Mouse (Mus musculus) lung, postnatal 36 days (tissue): Measurements from ENCODE around the gene Wt1.

Source experiments
- DNase-seq: peaks from one replicate; pipeline ENCODE4 v3.0.0; 2022; ENCODE audit warnings: mixed read lengths

Wt1 gene

DNA sequence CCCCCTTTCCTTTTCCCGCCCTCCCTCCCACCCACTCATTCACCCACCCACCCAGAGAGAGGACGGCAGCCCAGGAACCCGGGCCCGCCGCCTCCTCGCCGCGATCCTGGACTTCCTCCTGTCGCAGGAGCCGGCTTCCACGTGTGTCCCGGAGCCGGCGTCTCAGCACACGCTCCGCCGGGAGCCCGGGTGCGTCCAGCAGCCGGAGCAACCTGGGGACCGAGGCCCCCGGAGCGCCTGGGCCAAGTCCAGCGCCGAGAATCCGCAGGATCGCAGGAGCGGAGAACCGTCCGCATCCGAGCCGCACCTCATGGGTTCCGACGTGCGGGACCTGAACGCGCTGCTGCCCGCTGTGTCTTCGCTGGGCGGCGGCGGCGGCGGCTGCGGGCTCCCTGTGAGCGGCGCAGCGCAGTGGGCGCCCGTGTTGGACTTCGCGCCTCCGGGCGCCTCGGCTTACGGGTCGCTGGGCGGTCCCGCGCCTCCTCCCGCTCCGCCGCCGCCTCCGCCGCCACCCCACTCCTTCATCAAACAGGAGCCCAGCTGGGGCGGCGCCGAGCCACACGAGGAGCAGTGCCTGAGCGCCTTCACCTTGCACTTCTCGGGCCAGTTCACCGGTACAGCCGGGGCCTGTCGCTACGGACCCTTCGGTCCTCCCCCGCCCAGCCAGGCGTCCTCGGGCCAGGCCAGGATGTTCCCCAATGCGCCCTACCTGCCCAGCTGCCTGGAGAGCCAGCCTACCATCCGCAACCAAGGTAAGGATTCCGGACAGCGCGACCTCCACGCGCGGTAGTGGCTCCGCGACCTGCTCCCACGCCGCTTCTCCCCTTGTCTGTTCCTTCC, 582 bp downstream of the Wt1 start:
- no peak for DNase-seq

DNA sequence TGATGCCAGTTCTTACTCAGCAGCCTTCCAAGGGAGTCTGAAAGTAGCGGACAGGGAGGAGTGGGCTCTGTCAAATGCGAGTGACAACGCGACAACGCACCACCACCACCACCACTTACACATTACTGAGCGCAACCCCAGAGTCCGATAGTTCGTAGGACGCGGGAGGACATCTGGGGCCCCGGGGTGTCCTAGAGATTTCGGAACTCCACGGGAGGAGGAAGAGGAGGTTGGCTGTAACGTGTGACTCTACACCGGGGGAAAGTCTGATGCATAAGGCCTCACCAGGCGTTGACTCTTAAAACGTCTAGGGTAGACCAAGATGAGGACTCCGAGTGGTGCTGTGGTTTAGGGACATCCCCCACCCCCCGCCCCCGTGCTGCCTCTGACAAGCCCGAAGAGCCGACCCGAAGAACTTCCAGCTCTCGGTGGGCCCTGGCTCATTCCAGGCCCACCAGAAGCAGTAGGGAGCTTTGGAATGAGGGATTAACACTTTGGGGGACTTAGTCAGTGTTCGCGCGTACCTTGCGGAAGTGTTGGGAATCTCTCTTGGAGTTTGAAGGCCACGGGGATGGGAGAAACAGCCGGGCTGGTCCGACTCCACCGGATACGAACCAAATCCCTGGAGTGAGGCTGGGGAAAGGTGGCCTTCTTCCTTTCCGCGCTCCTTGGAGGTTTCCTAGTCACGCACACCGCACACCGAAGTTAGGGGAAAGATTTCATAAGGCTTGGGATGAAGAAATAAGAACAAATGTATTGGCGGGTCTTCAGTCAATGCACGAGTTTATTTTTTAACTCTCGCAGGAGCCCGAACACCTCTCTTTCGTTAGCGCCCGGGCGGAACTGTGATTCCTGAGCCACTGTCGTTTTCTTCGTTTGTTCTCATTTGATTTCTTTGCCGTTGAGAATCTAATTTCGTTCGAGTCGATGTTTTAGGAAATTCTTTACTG, 1.5 kb downstream of the Wt1 start:
- DNase-seq: no peak

DNA sequence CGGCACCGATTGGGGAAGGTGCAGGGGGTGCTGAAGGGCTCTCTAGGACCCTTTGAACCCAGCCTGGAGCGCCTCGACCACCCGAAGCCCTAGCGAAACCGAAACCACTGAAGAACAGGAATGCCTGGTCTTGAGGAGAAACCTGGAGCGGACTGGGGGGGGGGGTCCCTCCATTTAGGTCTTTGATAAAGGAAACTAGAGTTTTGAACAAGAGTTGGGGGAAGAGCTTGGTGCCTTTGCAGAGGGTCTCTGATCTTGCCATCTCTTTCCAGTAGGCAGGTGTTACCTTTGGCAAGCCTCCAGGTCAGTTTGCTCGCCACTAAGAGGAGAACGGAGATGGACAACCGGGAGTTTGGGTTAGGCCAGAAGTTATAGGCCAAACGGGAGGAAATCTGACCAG, 2.2 kb downstream of the Wt1 start:
- no peak for DNase-seq

DNA sequence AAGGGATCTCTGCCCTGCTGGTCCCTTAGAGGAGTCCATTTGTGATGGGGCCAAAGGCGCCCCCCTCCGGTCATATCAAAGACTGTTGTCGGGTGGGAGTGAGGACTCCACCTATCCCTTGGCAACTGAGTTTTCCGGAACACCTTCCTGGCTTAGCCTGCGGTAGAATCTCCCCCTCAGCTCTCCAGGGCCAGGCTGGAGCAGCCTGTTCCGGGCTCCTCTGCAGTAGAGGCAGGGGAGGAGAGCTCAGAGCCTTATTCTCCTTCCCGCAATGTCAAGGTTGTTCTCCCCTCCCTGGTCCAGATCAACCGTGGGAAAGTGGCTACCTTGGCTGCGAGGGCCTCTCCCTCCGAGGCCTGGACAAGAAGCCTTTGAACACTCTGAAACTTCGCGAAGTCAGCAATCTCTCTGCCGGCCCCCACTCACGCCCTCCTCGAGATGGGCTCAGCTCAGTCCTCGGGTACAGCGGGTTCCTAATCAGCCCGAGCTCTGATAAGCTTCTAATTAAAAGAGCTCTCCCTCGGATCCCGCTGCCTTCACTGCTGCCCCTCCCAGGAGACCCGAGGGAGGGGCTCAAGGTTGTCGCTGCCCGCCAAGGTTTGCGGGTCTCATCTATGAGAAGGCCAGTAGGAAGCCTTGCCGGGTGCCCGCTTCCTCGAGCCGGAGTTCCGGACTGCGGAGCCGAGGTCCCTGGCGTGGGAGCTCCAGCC, 4.2 kb downstream of the Wt1 start:
- DNase-seq: peak; percentile 15

DNA sequence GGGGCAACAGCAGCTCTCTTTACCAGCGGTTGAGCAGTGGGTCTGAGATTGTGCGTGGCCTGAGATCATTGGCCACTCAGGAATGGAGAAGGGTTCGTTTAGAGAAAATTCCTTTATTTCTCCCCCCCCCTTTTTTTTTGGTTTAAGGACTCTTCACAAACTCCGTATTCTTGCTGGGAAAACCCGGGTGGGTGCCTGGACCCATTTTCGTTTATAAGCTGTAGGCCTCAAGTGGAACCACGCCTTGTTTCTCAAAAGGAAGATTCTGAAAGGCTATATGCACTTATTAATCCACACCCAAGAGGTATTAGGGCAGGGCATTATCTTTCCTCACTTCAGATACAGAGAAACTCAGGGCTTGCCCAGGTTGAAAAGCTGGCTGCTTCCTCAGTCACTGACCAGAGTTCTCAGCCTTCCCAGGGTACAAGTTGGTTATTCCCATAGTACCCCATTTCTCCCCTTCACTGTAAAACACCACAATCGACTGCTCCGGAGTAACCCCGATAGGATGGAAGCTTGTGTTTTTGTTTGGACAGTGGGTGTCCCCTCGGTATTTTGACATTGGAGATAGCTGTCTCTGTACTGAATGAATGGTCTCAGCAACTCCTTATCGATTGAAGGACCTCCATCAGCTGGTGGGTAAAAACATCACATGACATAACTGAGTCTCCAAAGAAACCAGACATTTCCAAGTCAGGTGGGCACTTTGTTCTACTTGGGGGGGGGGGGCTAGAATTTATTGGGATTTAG, 4.9 kb downstream of the Wt1 start:
- no peak for DNase-seq

DNA sequence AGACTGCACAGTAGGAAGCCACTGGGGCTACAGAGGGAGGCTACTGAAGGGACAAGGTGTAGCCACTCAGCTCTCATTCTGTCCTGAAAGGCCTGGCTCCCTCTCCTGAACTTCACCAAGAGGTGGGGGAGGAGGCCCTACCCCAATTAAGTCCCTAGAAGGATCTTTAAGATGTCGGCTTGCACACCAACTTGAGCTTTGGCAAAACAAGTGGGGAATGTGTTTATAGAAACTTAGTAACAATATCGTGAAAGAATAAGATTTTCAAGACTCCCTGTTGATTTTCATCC, 5.4 kb downstream of the Wt1 start:
- no peak for DNase-seq

DNA sequence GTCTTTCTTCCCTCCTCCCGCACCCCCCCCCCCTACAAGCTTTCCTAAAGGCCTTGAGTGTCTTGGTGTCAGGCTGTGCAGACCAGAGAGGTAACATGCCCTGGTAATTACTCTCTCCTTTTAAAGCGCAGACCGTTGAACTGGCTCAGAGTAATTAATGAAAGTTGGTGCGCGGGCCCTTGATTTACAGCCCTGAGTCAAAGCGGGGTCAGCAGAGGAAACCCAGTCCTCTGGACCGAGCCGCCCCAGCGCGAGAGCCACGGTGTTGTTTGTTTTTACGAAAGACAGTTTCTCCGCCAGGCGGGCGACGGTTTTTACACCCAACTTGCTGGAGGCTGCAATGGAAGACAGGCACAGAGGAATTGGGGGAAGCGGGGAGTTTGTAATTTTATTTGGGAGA, 6.0 kb downstream of the Wt1 start:
- no peak for DNase-seq

DNA sequence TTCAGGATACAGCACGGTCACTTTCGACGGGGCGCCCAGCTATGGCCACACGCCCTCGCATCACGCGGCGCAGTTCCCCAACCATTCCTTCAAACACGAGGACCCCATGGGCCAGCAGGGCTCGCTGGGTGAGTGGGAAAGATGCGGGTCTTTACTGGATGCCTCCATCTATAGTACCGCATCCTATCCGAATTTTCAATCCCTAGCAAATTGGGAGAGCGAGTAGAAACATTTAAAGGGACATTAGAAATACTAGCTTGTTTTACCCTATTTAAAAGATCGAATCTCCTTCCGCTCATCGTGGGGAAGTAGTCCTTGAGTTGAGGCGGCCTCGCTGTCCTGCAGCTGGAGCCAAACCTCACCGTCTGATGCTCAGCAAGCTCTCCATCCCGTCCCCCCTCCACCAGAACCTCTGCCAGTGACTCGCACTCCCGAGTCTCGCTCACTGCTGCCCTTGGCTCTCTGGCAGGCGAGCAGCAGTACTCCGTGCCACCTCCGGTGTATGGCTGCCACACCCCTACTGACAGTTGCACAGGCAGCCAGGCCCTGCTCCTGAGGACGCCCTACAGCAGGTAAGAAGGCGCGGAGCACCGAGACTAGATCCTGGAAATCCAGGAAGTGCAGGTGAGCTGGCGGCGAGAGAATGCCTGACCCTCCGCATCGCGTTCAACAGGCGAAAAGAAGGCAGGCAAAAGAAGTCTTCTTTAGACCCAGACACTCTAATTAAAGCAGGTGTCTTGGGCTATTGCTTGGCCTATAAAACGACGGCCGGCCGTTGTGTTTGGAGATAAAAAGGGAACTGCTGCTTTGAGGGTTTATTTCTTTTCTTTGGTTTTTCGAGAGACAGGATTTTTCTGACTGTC, 6.8 kb downstream of the Wt1 start:
- no peak for DNase-seq

DNA sequence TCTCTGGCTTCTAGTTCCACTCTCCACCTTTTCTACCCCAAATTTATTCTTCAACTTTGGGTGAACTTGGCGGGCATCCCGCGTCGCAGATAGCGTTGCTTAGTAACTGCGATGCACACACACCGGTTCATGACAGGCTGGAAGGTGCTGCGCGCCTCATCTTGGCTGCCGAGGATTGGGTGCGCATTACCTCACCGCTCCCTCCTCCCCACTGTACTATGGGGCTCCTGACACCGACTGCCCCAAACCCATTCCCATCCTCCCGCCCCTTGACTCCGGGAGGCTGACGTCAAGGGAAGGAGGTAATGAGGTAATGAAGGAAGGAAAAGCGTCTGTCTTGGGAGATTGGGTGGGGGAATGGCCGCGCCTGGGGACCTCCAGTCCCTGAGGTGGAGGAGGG, 8.0 kb downstream of the Wt1 start:
- peak; percentile 19 for DNase-seq

DNA sequence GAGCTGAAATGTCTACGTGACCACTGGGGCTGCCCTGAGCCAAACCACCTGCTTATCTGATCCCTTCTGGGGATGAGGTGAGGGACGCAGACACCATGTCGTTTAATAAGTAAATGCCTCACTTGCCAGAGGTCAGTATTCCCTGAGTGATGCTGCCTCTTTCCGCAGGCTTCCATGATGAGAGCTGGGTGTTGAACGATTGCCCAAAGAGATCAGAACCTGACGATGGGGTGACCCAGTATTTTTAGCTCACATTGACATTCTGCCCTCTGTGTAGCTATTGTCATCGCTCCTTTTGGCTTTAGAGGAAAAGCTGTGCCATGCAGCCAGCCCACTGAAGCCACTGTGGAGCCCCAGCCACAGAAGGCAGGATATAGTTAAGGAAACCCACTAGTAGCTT, 13.1 kb downstream of the Wt1 start:
- DNase-seq: no peak

DNA sequence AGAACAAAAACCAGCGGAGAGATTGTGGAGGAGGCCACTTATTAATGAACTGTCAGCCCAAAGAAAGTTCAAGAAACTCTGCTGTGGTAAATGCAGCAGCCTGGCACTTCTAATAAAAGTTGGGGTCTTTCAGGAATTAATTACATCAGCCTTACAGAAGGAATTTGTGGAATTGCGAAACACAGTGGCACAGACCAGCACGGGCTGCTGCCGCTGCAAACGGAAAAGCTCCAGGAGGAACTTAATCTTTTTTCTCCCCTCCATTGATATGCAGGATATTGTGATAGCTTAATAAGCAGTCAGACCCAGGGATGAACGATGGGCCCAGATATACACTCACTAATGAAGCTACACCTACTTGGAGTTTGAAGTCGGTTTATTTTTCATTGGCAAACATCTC, 15.0 kb downstream of the Wt1 start:
- no peak for DNase-seq

DNA sequence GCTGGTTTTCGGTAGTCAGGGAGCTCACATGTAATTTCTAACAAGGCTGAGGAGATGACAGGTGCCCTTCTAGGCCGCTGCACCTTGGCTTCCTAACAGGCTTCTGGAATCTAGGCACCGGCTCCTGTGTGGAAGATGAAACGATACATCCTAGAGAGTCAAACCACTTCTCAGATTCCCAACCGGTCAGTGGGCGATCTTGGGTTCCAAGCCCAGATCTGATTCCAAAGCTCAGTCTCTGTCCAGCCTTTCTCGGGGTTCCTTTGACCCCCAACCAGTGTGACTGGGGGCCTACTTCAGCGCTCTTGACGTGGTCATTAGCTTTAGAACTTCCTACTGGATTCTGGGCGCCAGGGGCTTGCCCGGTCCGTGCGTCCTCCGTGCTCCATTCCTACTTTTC, 17.4 kb downstream of the Wt1 start:
- no peak for DNase-seq

DNA sequence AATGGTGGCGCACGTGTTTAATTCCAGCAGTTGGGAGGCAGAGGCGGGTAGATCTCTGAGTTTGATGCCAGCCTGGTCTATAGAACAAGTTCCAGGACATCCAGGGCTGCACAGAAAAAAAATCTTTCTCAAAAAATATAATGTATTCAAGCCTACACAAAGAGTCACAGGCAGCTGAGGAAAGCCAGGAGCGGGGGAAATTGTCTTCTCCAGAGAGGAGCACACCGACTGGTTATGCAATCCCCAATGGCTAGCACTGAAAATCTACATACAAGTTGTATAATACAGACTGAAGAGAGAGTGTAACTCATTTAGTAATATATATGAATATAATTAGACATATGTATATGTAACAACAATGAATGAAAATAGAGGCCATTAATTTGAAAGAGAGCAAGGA, 25.2 kb downstream of the Wt1 start:
- no peak for DNase-seq

DNA sequence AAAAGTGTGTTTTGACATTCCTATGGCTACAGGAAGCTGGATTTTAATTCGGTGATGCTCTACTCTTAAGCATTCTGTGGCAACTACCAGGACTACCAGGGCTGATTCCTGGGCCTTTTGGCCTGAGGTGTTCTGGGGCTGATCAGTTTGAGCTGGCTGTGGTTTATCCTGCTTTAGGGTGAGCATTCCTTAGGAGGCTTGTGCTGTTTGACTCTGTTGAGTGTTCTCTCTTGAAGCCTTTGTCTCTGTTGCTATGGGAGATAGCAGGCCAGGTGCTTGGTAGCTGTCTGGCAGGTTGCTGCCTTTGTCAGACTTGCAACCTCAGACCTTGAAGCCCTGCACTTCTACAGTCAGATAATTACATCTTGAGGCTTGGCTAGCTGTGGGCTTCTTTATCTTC, 26.7 kb downstream of the Wt1 start:
- DNase-seq: no peak

DNA sequence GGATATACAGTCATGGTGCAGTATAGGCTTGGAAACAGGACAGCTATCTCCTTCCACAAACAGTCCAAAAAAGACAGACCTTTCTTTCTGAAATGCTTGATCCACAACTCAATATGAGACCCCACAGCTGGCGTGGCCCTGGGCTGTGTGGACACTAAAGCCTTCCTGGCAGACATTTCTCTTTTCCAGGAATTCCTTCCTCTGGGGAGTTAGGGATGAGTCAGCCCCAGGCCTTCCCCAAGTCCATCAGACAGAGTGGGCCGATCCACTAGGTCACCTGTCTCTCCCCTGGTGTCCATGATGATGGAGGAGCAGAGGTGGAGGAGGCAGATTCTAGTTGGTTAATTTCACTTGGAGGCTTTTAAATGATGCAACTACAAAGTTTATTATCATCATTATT, 34.6 kb downstream of the Wt1 start:
- DNase-seq: no peak

DNA sequence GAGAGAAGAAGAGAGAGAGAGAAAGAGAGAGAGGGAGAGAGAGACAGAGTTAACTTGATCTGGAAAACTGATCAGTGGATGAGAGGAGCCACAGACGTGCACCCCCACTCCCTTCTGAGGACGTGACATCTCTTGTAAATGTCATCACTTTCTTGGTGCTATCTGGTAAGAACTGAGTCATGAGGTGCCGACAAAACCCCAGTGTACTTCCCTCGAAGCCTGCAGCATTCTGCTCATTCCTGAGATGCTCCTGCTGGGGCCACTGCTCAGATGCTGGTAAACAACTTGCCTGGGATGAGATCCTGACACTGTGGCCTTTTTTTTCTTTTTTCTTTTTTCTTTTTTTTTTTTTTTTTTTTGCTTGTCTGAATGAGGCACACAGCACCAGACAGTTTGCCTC, 36.4 kb downstream of the Wt1 start:
- DNase-seq: no peak

DNA sequence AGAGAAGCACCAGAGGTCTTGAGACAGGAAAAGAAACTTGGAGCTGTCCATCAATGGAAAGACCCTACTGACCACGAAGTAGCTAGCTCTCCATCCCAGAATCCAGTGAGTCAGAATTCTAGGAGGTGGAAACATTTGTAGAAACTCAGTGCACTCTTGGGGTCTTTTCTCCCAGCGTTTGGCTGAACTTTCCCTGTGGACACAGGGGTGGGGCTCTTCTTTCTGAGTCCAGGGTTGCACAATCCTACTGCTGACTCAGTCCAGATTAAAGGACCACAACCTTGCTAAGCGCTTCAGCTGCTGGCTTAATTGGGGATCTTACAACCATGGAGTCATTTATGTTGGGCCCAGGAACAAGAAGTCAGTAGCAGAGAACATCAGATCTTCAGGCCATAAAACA, 41.8 kb downstream of the Wt1 start:
- DNase-seq: peak; percentile 7

DNA sequence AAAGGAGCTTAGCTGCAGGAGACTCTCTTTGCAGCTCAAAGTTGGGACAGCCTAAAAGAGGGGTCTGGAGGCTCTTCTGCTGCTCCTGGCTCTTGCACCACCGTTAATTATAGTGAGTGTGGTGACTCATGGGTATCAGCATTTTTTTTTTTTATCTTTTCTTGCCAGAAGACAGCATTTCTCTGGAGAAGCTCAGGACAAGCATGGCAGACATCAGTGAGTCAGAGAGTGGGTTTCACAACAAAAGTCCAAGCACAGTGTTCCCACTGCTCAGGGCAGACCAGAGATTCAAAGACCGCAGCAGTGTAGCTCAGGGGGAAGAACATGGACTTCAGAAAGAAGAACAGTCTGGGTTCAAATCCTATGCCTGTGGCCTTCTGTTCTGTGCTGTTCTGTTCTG, 47.9 kb downstream of the Wt1 start:
- DNase-seq: no peak

DNA sequence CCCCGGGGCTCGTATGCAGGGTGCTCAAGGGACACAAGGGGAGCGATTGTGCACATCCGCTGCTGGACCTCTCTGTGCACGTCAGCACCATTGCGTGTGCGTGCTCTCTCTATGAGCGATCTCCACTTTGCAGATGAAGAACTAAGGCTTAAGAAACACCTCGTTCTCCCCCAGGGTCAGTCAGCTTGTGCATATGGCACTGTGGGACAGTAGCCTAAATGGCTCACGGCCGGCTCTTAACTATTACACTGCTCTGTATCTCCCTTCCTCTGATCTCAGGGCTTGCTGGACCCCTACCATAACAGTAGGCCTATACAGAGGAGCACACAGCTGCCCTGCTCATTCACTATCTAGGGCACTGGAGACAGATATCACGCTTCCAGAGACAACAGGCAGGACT, 52.5 kb downstream of the Wt1 start:
- DNase-seq: no peak

DNA sequence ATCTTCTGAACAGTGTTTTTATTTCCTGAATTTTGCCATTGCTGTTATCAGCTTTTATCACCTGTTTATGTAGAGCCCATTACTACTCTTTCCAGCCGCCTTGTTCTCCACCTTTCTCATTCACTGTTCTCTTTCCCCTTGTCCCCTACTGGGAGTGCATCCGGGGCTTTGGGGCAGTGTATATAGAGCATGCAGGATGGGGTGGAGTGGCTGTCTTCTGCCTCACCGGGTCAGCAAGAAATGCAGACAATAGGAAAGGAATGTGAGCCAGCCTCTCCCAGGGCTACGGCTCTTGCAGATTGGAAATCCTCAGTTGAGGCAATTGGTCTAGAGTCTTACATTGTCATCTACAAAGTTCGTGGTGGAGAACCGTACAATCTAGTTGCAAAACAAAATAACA, 56.2 kb downstream of the Wt1 start:
- no peak for DNase-seq

DNA sequence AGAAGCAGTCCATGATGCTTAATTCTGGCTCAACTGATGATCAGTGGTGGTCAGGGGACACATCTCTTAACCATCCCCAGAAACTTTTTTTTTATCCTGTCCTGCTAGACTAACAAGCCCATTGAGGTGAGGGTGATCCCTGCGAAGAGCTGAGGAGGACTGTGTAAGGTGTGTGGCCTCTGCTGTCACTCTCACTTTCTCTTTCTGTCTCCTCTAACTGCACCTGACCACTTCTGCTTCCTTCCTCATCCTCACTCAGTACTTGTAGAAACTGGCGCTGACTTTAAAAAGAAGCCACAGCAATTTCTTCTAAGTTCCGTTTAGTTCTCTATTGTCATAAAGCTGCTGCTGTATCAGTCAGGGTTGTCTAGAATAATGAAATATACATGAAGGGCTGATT, 58.8 kb downstream of the Wt1 start:
- no peak for DNase-seq
